Mouse (Mus musculus): ENCODE data around the gene Dmrtc1a. TPM values are rescaled to one million over a fixed set of nuclear protein-coding genes. Genes with fewer than 3 reads are reported as not detected.
"Not testable (repeated sequence)": the region's sequence is repeated elsewhere in the genome, so short reads cannot be mapped to it uniquely, and the experiment has no call there.

The Dmrtc1a gene
- 0.47 and 0.79 TPM in 2 replicates for polyA plus RNA-seq (2016; fragmentation: Nextera tagmentation; extraction: Ambion mirVana)

GRCm38 (mm10) chrX:102908587-102908986 is at the start of gene Dmrtc1a, which contains the start of gene 1700011M02Rik:
Gene Dmrtc1a, minus strand, starts transcription at chrX:102908687.
Gene 1700011M02Rik, plus strand, starts transcription at chrX:102908905.
- H3K36me3 ChIP-seq; H3K9me3 ChIP-seq; H3K27ac ChIP-seq; H3K4me1 ChIP-seq; H3K4me3 ChIP-seq; DNase-seq (ENCODE audit: low spot score): not testable (repeated sequence)
- 87% methylated on average over 9 of the region's 9 CpGs for WGBS
- peaks cover 11% of the 10 kb centered on the region; the same call in 1 of the 2 replicates for H3K27me3 ChIP-seq (ENCODE audit: insufficient read depth, poor library complexity, severe bottlenecking)

- 85% methylated on average over 11 of the region's 11 CpGs for WGBS
- not testable (repeated sequence) for DNase-seq (ENCODE audit: low spot score); H3K9me3 ChIP-seq; H3K36me3 ChIP-seq; H3K4me1 ChIP-seq; H3K27ac ChIP-seq; H3K4me3 ChIP-seq
- peaks cover 22% of the 10 kb centered on the region; the same call in 1 of the 2 replicates for H3K27me3 ChIP-seq (ENCODE audit: insufficient read depth, poor library complexity, severe bottlenecking)
These were observed 41.6 kb upstream of the Dmrtc1a start for GRCm38 (mm10) chrX:102950136-102950535.

- Histone ChIP-seq H3K9me3 (no peaks in the 10 kb centered on the region), H3K4me1 (no peaks in the 10 kb centered on the region), H3K4me3 (no peak overlapping the region), H3K36me3 (no peaks in the 10 kb centered on the region), H3K27ac (no peak overlapping the region), H3K27me3 (ENCODE audit: insufficient read depth, poor library complexity, severe bottlenecking) (peaks cover 39% of the 10 kb centered on the region)
- no peak for DNase-seq (ENCODE audit: low spot score)
- WGBS: 47% methylated on average over 5 of the region's 5 CpGs
These were observed 28.3 kb upstream of the Dmrtc1a start for GRCm38 (mm10) chrX:102936743-102937142.

GRCm38 (mm10) chrX:102934395-102934764 is 25.9 kb upstream of the Dmrtc1a start:
- Histone ChIP-seq H3K36me3 (no peaks in the 10 kb centered on the region), H3K27me3 (ENCODE audit: insufficient read depth, poor library complexity, severe bottlenecking) (peaks cover 39% of the 10 kb centered on the region), H3K4me1 (no peaks in the 10 kb centered on the region), H3K4me3 (peak overlapping the region; percentile 69), H3K27ac (no peak overlapping the region), H3K9me3 (no peaks in the 10 kb centered on the region)
- no peak for DNase-seq (ENCODE audit: low spot score)
- WGBS: 51% methylated on average over 8 of the region's 8 CpGs

GRCm38 (mm10) chrX:102933571-102934394 is 25.3 kb upstream of the Dmrtc1a start:
- Histone ChIP-seq H3K27ac (peak overlapping the region; percentile 77), H3K36me3 (no peaks in the 10 kb centered on the region), H3K9me3 (no peaks in the 10 kb centered on the region), H3K4me1 (no peaks in the 10 kb centered on the region), H3K4me3 (peak overlapping the region; percentile 69), H3K27me3 (ENCODE audit: insufficient read depth, poor library complexity, severe bottlenecking) (peaks cover 43% of the 10 kb centered on the region)
- WGBS: 29% methylated on average over 64 of the region's 68 CpGs
- peak; percentile 74 for DNase-seq (ENCODE audit: low spot score)

- H3K9me3 ChIP-seq: no peaks in the 10 kb centered on the region
- H3K4me1 ChIP-seq: no peaks in the 10 kb centered on the region
- no peaks in the 10 kb centered on the region for H3K36me3 ChIP-seq
- H3K27me3 ChIP-seq (ENCODE audit: insufficient read depth, poor library complexity, severe bottlenecking): peaks cover 50% of the 10 kb centered on the region
- H3K4me3 ChIP-seq: peak overlapping the region; percentile 69
- no peak for DNase-seq (ENCODE audit: low spot score)
- no peak overlapping the region for H3K27ac ChIP-seq
- WGBS: 50% methylated on average over 12 of the region's 12 CpGs
These were observed 24.6 kb upstream of the Dmrtc1a start for GRCm38 (mm10) chrX:102932992-102933570.

- DNase-seq (ENCODE audit: low spot score); H3K9me3 ChIP-seq; H3K4me1 ChIP-seq; H3K27ac ChIP-seq; H3K4me3 ChIP-seq; H3K36me3 ChIP-seq: not testable (repeated sequence)
- 86% methylated on average over 6 of the region's 6 CpGs for WGBS
- peaks cover 20% of the 10 kb centered on the region for H3K27me3 ChIP-seq (ENCODE audit: insufficient read depth, poor library complexity, severe bottlenecking)
These were observed 19.6 kb upstream of the Dmrtc1a start, which contains the start of gene 1700018G05Rik for GRCm38 (mm10) chrX:102928072-102928471. Gene 1700018G05Rik, plus strand, starts transcription at chrX:102928372.

GRCm38 (mm10) chrX:102926707-102927106 is 18.2 kb upstream of the Dmrtc1a start:
- H3K27me3 ChIP-seq (ENCODE audit: insufficient read depth, poor library complexity, severe bottlenecking): peaks cover 24% of the 10 kb centered on the region; the same call in 1 of the 2 replicates
- not testable (repeated sequence) for DNase-seq (ENCODE audit: low spot score); H3K9me3 ChIP-seq; H3K4me1 ChIP-seq; H3K4me3 ChIP-seq; H3K27ac ChIP-seq; H3K36me3 ChIP-seq
- 19% methylated on average over 4 of the region's 4 CpGs for WGBS

- H3K4me3 ChIP-seq; H3K27me3 ChIP-seq (ENCODE audit: insufficient read depth, poor library complexity, severe bottlenecking); H3K36me3 ChIP-seq; H3K4me1 ChIP-seq; DNase-seq (ENCODE audit: low spot score); H3K27ac ChIP-seq; H3K9me3 ChIP-seq: not testable (repeated sequence)
- WGBS: 58% methylated on average over 1 of the region's 1 CpGs
These were observed 6.3 kb upstream of the Dmrtc1a start for GRCm38 (mm10) chrX:102914823-102915222.

- no peaks in the 10 kb centered on the region for H3K4me1 ChIP-seq
- H3K27ac ChIP-seq: no peak within 1 kb of the TSS
- H3K9me3 ChIP-seq: no peaks in the 10 kb centered on the region
- no peaks in the 10 kb centered on the region for H3K36me3 ChIP-seq
- no peak for DNase-seq (ENCODE audit: low spot score)
- H3K4me3 ChIP-seq: no peak within 1 kb of the TSS
- peaks cover 8% of the 10 kb centered on the region; the same call in 1 of the 2 replicates for H3K27me3 ChIP-seq (ENCODE audit: insufficient read depth, poor library complexity, severe bottlenecking)
- 83% methylated on average over 6 of the region's 6 CpGs for WGBS
These were observed 40.6 kb downstream of the Dmrtc1a start, which contains the start of gene 1700031F05Rik for GRCm38 (mm10) chrX:102867871-102868270. Gene 1700031F05Rik, minus strand, starts transcription at chrX:102867971.

- H3K4me3 ChIP-seq; H3K27me3 ChIP-seq (ENCODE audit: insufficient read depth, poor library complexity, severe bottlenecking); H3K36me3 ChIP-seq; DNase-seq (ENCODE audit: low spot score); H3K27ac ChIP-seq; H3K4me1 ChIP-seq; H3K9me3 ChIP-seq: not testable (repeated sequence)
- WGBS: 88% methylated on average over 5 of the region's 13 CpGs
These were observed 54.0 kb downstream of the Dmrtc1a start, which contains the start of gene Dmrtc1c2 for GRCm38 (mm10) chrX:102854516-102854915. Gene Dmrtc1c2, minus strand, starts transcription at chrX:102854616.

Measured in heart, embryonic 10.5 days (tissue).